Mouse (Mus musculus): Measurements from ENCODE around the gene Tuba3b.
A peak's percentile ranks its signal among the peaks of the same experiment; 100 is the strongest.

Tuba3b gene

DNA sequence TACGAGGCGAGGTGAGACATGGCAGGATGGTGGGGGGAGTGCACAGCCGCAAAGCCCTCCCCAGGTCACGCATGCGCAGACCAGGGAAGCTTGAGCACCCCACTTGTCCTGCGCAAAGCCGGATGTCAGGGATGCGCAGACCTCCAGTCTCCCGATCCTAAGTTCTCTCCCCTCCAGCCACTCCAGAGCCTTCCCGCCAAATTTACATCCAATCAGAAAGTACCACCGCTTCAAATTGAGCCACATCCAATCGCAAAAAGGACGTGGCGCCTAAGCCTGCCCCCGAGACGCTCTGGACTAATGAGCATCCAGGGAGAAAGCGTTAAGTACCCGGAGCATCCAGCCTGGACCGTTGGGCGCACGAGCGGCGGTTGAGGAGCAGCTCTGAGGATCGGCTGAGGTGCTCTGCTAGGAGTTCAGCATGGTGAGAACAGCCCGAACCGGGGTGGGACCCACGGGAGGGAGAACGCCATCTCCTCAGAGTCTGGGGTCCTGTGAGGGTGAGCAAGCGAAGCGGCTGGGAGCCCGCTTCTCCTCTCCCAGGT is at the start of gene Tuba3b:
TSS of gene Tuba3b (plus strand) at position 92 of the 545 bp plus-strand sequence.
- no peak for DNase-seq (ENCODE audit: low spot score)

DNA sequence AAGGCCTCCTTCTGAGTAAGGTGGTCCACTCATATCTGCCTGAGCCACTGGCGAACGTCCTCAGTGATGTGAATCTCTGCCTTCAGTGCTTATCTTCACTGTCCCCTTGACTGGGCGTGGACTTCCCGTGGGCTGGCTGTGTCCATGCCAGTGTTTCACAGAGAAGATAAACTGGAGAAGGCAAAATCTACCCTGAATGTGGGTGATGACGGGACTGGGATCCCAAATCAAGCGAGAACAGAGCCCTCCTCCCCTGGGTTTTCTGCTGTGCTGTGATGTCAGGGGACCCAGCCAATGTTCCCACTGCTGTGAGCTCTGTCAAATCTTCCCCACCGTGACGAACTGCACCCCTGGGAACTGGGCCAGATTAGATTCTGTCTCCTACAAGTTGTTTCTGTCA is 48.3 kb upstream of the Tuba3b start:
- DNase-seq (ENCODE audit: low spot score), result peak; percentile 69

DNA sequence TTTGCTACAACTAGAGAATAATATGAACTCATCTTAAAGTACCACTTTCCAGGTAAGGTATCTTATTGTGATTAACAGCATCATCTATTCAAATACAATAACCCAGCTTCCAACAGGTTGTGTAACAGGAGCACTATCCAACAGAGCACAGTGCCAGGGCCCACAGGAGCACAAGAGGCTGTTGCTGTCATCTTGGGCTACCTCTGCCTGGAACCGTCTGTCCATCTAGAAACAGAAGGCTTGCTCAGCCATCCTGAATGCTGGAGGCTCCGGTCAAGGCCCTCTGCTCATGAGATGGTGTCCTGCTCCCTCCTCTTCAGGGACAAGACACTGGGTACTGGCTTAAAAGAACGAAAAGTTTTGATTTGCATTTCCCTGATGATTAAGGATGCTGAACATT is 47.7 kb upstream of the Tuba3b start:
- DNase-seq (ENCODE audit: low spot score), result no peak

DNA sequence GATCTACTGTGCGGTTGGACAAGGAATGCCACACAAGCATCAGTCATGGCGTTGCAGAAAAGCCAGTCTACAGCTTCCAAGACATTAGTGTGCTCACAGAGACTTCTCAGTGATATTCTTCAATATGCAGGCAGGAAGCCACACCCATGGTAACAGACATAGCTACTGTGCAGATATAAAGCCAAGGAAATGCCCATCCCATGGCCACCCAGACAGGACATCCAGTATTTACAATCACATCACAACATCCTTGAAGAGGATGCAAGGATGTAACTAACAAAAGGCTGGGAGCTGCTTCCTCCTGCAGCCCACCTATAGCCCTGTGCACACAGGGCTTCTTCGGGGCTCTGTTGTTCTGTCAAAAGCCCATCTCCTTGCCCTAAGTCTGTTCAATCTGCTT is 46.9 kb upstream of the Tuba3b start:
- peak; percentile 72 for DNase-seq (ENCODE audit: low spot score)

DNA sequence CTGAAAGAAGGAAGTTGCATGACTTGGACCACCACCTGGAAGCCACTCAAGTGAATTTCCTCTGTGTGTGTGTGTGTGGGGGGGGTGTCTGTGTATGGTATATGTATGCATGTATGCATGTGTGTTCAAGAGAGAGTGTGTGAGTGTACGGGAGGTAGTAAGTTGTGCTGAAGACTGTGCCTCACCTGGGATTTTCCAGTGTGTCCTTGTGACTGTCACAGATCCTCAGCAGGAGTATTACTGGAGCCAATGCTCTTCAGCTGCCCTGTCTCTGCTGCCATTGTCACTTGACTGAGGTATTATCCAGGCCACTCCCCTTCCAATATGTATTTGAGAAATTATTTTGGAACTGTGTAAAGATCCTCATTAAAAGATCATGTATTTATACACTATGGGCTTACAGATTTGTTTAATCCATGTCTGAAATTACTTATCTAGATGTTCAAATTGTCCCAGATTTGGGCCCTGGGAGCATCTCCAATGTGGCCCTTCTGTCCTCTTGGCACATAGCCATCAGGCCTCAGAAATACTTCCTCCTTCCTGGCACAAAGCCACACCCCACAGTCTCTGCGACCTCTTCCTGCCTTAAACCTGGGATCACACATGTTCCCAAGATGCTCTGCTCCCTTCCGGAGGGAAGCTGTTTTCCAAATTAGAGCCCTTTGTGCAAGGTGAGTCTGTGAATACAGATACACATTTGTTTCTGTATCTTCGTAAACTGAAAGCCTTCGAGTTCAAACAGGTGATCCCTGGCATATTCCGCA is 42.1 kb upstream of the Tuba3b start:
- no peak for DNase-seq (ENCODE audit: low spot score)

DNA sequence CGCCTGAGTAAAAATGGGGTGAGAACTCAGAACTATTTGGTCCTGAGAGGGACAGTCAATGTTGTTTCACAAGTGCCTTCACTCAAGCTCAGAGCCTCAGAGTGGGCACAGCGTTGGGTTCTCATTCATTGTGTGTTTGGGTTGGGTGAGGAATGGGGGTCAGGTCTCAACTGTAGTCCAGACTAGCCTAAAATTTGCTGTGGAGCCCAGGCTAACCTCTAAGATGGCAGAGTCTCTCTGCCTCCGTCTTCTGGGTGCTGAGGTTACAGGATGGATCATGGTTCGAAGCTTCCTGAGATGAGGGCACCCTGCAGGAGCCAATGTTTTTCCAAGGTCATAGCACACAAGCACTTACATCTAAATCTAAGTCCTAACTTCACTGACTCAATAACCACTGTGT is 38.8 kb upstream of the Tuba3b start:
- no peak for DNase-seq (ENCODE audit: low spot score)

DNA sequence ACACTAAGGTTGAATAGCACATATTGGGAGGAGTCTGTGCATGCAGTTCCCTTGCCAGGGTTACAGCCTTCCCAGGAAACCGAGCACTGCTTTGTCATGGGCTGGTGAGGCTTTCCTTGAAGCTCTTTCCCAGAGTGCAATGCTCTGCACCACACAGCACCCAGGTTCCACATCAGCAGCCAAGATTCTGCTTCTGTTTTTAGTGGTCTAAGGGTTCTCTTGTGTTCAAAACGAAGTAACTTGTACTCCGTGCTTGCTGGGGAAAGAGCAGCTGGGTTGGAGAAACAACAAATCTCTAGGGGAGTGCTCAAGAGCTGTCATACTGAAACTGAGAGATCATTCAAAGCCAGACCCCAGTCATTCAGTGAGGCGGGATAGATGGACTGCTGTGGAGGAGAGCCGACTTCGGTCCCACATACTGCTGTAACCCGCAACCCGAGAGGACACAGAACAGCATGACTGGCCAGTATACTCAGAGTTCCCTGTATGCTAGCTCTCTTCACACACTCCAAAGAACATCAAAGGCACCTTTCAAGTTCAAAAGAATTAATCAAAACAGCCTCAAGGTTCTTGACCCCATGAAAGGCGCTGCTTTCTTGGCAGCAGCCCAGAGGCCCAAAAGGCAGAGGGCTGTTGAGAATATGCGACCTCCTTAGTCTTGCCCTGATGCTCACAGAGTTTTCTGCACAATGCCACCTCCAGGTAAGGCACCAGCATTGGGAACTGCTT is 36.9 kb upstream of the Tuba3b start:
- no peak for DNase-seq (ENCODE audit: low spot score)

DNA sequence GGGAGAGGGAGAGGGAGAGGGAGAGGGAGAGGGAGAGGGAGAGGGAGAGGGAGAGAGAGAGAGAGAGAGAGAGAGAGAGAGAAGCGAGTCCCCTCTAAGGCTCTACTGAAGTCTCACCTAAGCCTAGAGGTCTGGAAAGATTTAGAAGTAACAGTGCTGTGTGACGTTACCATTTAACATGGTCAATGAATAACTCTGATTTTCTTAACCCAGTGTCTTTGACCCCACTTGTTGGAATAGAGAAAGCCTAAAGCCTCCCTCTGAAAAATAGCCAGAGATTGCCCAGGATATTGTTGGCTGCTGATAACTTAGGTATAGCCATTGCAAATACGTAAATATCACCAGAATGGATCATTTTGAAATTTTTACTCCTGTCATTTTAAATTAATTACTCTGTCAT is 35.8 kb upstream of the Tuba3b start:
- no peak for DNase-seq (ENCODE audit: low spot score)

DNA sequence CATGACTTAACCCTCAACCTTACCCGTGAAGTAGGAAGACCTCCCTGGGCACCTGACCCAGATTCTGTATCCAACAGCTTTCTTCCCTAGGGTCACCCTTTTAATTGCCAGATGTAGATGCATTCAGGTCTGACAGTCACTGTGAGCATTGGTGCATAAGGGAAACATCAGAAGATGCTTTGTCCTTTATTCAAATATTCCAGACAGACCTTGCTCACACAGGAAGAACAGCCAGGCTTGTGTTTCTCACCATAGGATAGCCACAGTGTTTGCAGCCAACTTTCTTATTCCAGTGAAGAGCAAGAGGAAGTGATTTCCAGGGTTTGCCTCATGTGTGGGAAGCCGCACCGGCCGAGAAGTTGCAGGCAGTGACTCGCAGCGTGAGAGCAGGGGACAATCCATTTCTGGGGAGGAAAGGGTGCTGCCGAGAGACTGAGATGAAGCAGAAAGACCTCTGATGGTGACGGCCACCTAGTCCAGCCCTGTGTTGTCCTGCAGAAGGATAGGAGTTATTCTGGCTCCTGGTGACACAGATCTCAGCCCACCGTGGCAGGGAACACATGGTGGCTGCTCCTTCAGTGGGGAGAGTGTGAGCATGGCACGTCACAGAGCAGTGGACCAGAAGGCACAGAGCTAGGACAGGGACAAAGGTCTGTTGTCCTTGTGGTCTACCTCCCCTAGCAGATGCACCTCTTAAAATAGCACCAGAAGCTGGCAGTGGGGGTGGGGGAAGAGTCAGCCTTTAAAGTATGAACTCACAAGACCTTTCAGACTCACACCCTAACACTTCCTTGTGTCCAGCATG is 34.0 kb upstream of the Tuba3b start:
- DNase-seq (ENCODE audit: low spot score), result no peak

DNA sequence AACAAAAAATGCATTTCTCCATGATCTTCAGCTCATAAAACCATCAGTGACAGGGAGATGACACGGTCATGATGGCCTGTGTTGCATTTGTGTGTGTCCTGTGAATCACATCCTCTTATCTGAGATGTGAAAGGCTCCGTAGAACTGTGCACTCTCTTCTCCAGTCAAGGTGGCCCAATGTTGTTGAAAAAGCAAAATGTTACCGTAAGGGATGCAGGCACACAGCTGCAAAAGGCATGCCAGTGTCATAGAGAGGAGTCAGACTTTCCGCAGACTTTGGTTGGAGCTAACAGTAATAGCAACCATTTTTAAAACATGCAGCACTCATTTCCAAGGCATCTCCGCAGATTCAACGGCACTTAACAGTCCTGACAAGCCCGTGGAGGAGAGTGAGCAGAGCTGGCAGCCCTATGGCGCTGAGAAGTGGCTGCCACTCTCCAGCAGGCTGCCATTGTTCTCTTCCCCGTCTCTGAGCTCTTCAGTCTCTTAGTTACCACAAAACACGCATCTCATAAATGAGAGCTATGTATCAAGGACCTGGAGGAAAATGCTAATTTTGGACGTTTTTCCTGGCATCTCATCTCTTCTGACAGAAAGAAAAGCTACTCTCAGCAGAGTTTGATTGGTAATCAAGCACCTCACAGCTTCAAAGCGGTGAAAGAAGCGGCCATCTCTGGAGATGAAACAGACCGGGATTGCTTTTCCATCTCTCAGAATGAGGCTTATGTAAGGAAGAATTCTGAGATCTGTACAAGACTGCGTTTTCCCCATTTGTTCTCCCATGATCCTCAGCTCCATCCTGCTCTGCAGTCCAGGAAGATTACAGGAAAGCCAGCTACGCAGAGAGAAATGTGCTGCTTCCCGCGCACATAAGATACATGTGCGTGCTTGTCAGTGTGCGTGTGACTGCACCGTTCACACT is 30.2 kb upstream of the Tuba3b start:
- DNase-seq (ENCODE audit: low spot score), result no peak

DNA sequence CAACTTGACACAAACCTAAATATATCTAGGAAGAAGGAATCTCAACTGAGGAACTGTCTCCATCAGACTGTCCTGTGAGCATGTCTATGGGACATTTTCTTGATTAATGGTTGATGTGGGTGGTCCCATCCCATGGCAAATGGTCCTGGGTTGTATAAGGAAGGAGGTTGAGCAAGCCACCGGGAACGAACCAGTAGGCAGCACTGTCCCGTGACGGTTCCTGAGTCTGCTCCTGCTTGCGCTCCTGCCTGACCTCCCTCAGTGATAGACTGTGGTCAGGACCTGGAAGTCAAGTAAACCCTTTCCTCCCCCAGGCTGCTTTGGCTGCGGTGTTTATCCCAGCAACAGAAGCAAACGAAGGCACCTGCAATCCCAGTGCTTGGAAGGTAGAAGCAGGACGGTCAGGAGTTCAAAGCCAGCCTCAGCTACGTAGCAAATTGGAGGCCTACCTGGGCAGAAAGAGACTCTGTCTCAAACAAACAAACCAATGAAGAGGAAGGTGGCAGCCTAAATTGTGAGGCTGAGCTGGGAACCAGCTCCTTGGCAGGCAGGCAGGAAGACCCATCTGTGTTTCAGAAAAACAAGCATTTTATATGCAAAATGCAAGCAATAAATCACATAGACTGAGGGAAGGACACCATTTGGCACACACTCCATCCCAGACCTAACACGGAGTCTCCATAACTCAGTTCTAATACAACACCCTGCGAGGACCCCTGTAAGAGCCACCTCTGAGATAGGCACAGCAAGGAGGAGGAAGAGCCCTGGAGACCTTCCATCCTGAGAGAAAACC is 24.9 kb upstream of the Tuba3b start:
- DNase-seq (ENCODE audit: low spot score), result no peak

DNA sequence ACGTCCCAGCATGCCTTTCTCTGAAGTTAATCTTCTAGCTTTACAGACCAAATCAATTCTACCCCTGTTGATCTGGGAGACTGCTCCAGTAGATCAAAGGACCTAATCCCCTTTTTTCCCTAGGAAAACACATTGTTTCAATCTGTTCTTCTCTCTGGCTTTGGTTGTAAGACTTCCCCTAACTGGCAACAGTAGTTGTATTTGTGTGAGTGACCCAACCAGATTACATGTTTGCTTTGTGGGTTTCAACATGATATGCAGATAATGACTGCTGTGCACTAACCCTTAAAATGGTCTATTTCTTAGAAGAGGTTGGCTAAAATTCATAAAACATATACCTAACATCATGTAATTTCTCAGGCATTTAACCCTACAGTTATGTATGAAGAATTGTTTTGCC is 24.0 kb upstream of the Tuba3b start:
- DNase-seq (ENCODE audit: low spot score), result no peak

DNA sequence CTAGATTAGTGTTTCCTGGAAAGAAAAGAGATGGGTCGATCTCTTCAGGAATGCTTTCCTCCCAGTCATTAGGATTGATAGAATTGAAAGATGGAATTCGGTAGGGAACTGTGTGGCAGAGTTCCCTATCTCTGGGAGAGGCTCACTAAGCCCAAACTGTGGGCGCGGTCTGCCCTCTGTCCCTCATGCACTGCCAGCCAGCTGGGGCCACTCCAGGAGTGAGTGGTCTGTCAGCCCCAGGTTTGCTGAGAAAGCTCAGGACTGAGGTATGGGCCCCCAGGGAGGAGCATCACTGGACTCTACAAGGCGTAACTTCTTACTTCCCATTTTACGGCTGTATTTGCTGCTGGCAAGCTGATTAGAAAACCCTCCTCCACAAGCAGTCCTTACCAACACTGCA is 23.5 kb upstream of the Tuba3b start:
- DNase-seq (ENCODE audit: low spot score), result no peak

DNA sequence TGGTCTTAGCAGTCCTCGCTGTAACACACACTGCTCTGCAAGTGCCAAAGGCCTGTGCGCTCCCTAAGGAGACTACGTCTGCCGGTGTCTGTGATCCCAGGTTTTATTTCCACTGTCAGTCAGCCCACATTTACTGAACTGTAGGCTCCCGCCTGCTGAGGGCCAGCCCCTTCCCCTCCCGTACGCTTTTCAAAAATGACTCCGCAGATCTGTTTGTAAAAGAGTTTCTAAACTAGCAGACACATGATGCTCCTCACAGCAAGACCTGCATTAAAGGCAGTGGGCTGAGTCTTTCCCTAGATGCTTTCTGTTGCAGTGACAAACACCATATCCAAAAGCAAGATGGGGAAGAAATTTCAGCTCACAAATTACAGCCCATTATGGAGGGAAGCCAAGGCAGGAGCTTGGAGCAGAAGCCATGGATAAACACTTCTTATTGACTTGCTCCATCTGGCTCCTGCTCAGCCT is 23.0 kb upstream of the Tuba3b start:
- DNase-seq (ENCODE audit: low spot score), result no peak

DNA sequence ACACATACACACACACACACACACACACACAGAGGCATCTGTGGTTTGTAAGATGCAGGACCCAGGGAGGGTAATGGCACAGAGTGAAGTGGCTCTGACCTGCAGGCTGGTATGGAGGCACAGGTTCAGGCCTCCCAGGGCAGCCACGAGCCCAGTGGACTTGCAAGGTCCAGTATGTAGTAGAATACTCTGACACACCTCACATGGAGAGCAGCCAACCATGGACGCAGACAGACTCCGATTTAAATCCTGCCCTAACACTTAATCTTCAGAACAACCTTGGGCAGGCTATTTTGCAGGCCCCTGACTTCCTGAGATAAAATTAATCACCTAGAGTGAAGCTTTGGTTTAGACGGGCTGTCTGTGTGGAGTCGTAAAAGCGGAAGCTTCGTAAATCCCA is 21.6 kb upstream of the Tuba3b start:
- DNase-seq (ENCODE audit: low spot score), result no peak

DNA sequence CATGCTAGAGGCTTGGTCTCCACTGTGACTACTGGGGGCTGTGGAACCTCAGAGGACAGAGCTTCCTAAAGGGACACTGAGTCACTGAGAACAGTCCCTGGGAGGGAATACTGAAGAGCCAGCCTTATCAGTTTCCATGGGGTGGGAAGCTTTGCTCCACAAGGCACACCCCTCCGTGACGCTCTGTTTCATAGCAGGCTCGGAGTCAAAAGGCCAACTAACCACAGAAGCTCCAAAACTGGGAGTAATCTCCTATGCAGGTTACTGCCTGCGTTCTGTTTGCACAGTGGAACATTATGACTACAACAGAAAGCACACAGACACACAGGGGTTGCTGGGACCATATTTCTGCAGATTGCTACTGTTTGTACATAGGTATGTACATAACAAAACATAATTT is 19.7 kb upstream of the Tuba3b start:
- no peak for DNase-seq (ENCODE audit: low spot score)

DNA sequence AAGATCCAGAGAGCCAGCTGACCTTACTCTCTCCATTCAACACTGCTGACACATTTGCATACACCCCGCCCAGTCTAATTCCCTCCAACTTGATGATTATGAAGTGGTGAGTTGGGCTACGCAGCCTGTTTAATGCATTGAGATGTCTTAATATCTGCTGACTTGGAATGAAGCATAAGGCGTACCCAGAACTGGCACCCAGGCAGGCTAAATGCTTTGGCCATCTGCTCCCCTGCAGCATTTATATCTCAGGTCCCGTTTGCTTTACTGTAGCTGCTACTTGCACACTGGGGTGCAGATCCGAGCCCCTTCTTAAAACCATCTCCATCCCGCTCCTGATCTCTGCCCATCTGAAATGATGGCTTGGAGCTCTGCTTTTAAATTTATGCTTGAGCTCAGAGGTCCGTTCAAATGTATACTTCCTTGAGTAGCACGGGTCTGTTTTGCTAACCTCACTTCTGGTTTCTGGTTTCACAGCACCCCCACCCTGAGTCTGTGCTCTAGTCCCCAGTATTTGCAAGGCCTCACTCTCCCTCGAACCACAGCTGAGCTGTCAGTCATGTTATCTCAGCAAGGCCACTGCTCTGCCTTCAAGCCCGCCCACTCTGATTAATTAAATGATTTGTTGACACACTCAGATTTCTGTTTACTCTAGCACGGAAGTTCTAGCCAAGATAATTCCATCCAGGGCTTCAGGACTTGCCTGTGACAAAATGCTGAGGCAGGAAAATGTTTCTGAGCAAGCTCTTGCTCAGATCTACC is 16.6 kb upstream of the Tuba3b start:
- DNase-seq (ENCODE audit: low spot score), result peak; percentile 65

DNA sequence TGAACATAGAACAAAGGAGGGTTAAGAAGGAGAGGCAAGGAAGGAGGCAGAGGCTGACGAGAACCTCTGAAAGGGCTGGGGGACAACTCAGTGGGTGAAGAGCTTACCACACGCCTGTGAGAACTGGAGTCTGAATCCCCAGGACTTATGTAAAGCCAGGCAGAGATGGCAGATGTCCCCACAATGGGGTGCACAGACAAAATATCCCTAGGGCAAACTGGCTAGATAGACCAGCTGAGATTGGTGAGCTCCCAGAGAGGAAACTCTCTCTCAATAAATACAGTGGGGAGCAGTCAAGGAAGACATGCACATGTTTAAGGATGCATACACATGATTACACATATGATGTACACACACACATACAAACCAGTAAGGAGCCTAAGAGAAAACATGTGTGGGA is 11.4 kb upstream of the Tuba3b start:
- DNase-seq (ENCODE audit: low spot score), result no peak

DNA sequence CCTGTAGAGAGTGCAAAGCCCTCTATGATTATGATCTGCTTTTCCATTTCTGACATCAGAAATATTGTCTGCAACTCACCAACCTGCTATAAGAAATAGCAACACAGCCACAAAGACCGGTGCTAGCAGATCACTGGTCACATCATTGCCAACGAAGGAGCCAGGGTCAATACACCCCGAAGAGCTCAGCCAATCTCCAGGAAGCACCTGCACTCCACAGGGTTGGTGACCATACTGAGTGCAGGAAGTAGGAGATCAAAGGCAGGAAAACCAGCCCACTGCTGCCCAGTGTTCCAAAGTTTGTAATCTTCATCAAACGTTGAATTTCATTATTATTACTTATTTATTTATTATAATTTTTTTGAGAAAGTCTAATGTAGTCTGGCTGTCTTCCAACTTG is 10.9 kb upstream of the Tuba3b start:
- DNase-seq (ENCODE audit: low spot score), result no peak

DNA sequence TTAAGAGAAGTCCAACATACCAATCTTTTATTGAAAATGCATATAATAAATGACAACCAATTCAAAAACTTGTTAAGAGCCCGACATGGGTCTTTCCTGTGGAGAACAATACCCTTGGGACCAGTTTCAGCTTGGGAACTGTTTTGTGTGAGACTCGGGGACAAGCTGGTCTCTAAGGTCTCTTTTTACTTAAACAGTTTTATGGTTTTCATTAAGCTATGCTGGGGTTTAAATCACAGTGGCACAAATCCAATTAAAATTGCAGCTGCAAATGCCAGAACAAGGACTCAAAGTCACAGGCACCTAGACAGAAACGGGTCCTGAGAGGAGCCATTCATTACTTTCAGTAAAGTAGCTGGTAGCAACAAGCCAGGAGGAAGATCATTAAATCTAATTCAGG is 10.4 kb upstream of the Tuba3b start:
- DNase-seq (ENCODE audit: low spot score), result no peak
